In genomic region chr12:34472542-34472941, GRCm38 (mm10) we compare ENCODE assay signal across 17 mouse cellular contexts.
DNase-seq lines count a peak whose midpoint lies in the region; ATAC-seq and TF ChIP-seq lines count a peak whose summit lies in the region.
"Had no signal": no experiment of that assay in that cellular context is flagged by ENCODE, and none has a peak within 500 bp of the region (broad histone marks: within the 10 kb centered on the region; RNA-seq: fewer than 3 reads in every experiment).

No protein-coding gene starts in this region.

- DNase-seq in forebrain, postnatal 0 days, result no peak
- no peak for DNase-seq in kidney, postnatal 25 days
- DNase-seq in hindbrain, embryonic 11.5 days (ENCODE audit: low spot score), result no peak
- DNase-seq: adrenal gland, postnatal 14 days; cerebellum, adult 9-11 months; embryo, embryonic 11 days; gastrocnemius, postnatal 14 days had no signal

- H3K27ac ChIP-seq in forebrain, postnatal 0 days (ENCODE audit: low read depth, low read length), result no peak overlapping the region
- H3K27ac ChIP-seq in forebrain, embryonic 16.5 days (ENCODE audit: low read length), result no peak overlapping the region
- no peak overlapping the region for H3K27ac ChIP-seq in kidney, embryonic 16.5 days (ENCODE audit: low read length)
- H3K27ac ChIP-seq in hindbrain, embryonic 11.5 days (ENCODE audit: low read depth, low read length), result no peak overlapping the region
- H3K27ac ChIP-seq: hindbrain, embryonic 10.5 days; kidney, embryonic 15.5 days; lung, embryonic 15.5 days; midbrain, embryonic 13.5 days had no signal

- H3K4me1 ChIP-seq in forebrain, postnatal 0 days (ENCODE audit: insufficient read depth), result no peaks in the 10 kb centered on the region
- H3K4me1 ChIP-seq in forebrain, embryonic 16.5 days (replicated peaks; ENCODE audit: control insufficient read depth, insufficient read depth, low read length), result no peaks in the 10 kb centered on the region
- H3K4me1 ChIP-seq in kidney, embryonic 16.5 days (ENCODE audit: insufficient read depth, low read length), result 0 out of 2 replicates have a peak, but pooled peaks cover 2% of the 10 kb centered on the region
- H3K4me1 ChIP-seq in megakaryocyte, embryonic 14.5 days, result 0 out of 2 replicates have a peak, but pooled peaks cover 4% of the 10 kb centered on the region
- no peaks in the 10 kb centered on the region for H3K4me1 ChIP-seq in hindbrain, embryonic 11.5 days (replicated peaks; ENCODE audit: control insufficient read depth, insufficient read depth, low read length)
- H3K4me1 ChIP-seq: hindbrain, embryonic 10.5 days; midbrain, embryonic 13.5 days had no signal

- no peak overlapping the region for H3K4me3 ChIP-seq in forebrain, postnatal 0 days (ENCODE audit: low read depth, low read length)
- H3K4me3 ChIP-seq in forebrain, embryonic 16.5 days (replicated peaks; ENCODE audit: low read length), result no peak overlapping the region
- H3K4me3 ChIP-seq in kidney, embryonic 16.5 days (ENCODE audit: low read length), result no peak overlapping the region
- H3K4me3 ChIP-seq in megakaryocyte, embryonic 14.5 days (replicated peaks), result peak overlapping the region; percentile 33
- H3K4me3 ChIP-seq in hindbrain, embryonic 11.5 days (ENCODE audit: low read depth, low read length), result no peak overlapping the region
- H3K4me3 ChIP-seq: hindbrain, embryonic 10.5 days; kidney, embryonic 15.5 days; lung, embryonic 15.5 days; midbrain, embryonic 13.5 days had no signal

- no peaks in the 10 kb centered on the region for H3K9me3 ChIP-seq in forebrain, postnatal 0 days (ENCODE audit: low read length)
- H3K9me3 ChIP-seq in forebrain, embryonic 16.5 days (ENCODE audit: control insufficient read depth, low read length), result no peaks in the 10 kb centered on the region
- H3K9me3 ChIP-seq in kidney, embryonic 16.5 days (ENCODE audit: low read length), result no peaks in the 10 kb centered on the region
- no peaks in the 10 kb centered on the region for H3K9me3 ChIP-seq in megakaryocyte, embryonic 14.5 days
- no peaks in the 10 kb centered on the region for H3K9me3 ChIP-seq in hindbrain, embryonic 11.5 days (ENCODE audit: control insufficient read depth, low read length)
- H3K9me3 ChIP-seq: hindbrain, embryonic 10.5 days; kidney, embryonic 15.5 days; lung, embryonic 15.5 days; midbrain, embryonic 13.5 days had no signal

- TF ChIP-seq CTCF in forebrain, postnatal 0 days (IDR thresholded peaks at IDR 0.05; ENCODE audit: low read depth), result no peak

- H3K27me3 ChIP-seq in forebrain, postnatal 0 days (ENCODE audit: insufficient read depth, low read length), result no peaks in the 10 kb centered on the region
- H3K27me3 ChIP-seq in forebrain, embryonic 16.5 days (replicated peaks; ENCODE audit: control insufficient read depth, insufficient read depth, low read length), result no peaks in the 10 kb centered on the region
- no peaks in the 10 kb centered on the region for H3K27me3 ChIP-seq in kidney, embryonic 16.5 days (ENCODE audit: insufficient read depth, low read length)
- no peaks in the 10 kb centered on the region for H3K27me3 ChIP-seq in megakaryocyte, embryonic 14.5 days (replicated peaks)
- H3K27me3 ChIP-seq in hindbrain, embryonic 11.5 days (ENCODE audit: control insufficient read depth, insufficient read depth, low read length), result no peaks in the 10 kb centered on the region
- H3K27me3 ChIP-seq: CH12.LX; kidney, embryonic 15.5 days; lung, embryonic 15.5 days; midbrain, embryonic 13.5 days had no signal

- no peaks in the 10 kb centered on the region for H3K36me3 ChIP-seq in forebrain, postnatal 0 days (ENCODE audit: insufficient read depth)
- no peaks in the 10 kb centered on the region for H3K36me3 ChIP-seq in forebrain, embryonic 16.5 days (ENCODE audit: control insufficient read depth, insufficient read depth)
- H3K36me3 ChIP-seq in kidney, embryonic 16.5 days (ENCODE audit: insufficient read depth, low read length), result no peaks in the 10 kb centered on the region
- H3K36me3 ChIP-seq in megakaryocyte, embryonic 14.5 days (replicated peaks; ENCODE audit: low read length), result no peaks in the 10 kb centered on the region
- no peaks in the 10 kb centered on the region for H3K36me3 ChIP-seq in hindbrain, embryonic 11.5 days (ENCODE audit: control insufficient read depth, insufficient read depth, low read length)
- H3K36me3 ChIP-seq: hindbrain, embryonic 10.5 days; kidney, embryonic 15.5 days; lung, embryonic 15.5 days; midbrain, embryonic 13.5 days had no signal

- 56% methylated on average over 4 of the region's 4 CpGs for WGBS in forebrain, postnatal 0 days
- 56% methylated on average over 4 of the region's 4 CpGs for WGBS in forebrain, embryonic 16.5 days
- WGBS in kidney, embryonic 16.5 days, result 11% methylated on average over 4 of the region's 4 CpGs
- 55% methylated on average over 4 of the region's 4 CpGs for WGBS in hindbrain, embryonic 11.5 days

- no peak overlapping the region for H3K9ac ChIP-seq in forebrain, postnatal 0 days
- no peak overlapping the region for H3K9ac ChIP-seq in forebrain, embryonic 16.5 days (replicated peaks; ENCODE audit: low read depth, low read length)
- no peak overlapping the region for H3K9ac ChIP-seq in kidney, embryonic 16.5 days (replicated peaks; ENCODE audit: low read length)
- no peak overlapping the region for H3K9ac ChIP-seq in hindbrain, embryonic 11.5 days (ENCODE audit: low read depth, low read length)
- H3K9ac ChIP-seq: kidney, embryonic 15.5 days; lung, embryonic 15.5 days; midbrain, embryonic 13.5 days had no signal

- peak; percentile 32; the same call in 1 of the 2 replicates for ATAC-seq in forebrain, postnatal 0 days
- ATAC-seq in forebrain, embryonic 16.5 days, result no peak
- ATAC-seq in kidney, embryonic 16.5 days (ENCODE audit: low FRiP score, low TSS enrichment), result peak; percentile 49; the same call in 1 of the 2 replicates
- no peak for ATAC-seq in megakaryocyte, adult 5-6 weeks (ENCODE audit: poor library complexity, severe bottlenecking)
- no peak for ATAC-seq in frontal cortex, adult (ENCODE audit: low TSS enrichment)
- no peak for ATAC-seq in hindbrain, embryonic 11.5 days (ENCODE audit: low FRiP score)
- ATAC-seq: midbrain, embryonic 13.5 days had no signal

- no peak overlapping the region for H3K4me2 ChIP-seq in forebrain, postnatal 0 days (ENCODE audit: low read depth)
- H3K4me2 ChIP-seq in forebrain, embryonic 16.5 days (ENCODE audit: low read length), result no peak overlapping the region
- no peak overlapping the region for H3K4me2 ChIP-seq in kidney, embryonic 16.5 days (replicated peaks; ENCODE audit: low read depth, low read length)
- no peak overlapping the region for H3K4me2 ChIP-seq in hindbrain, embryonic 11.5 days (replicated peaks; ENCODE audit: low read depth, low read length)
- H3K4me2 ChIP-seq: kidney, embryonic 15.5 days; lung, embryonic 15.5 days; midbrain, embryonic 13.5 days had no signal

Comparison
In these comparisons a context has a peak if more than half of its experiments do, and no peak if none do; other contexts are left out.
1. ATAC-seq: peak in forebrain, postnatal 0 days (single experiment) and kidney, embryonic 16.5 days (single experiment); none in forebrain, embryonic 16.5 days (single experiment), megakaryocyte, adult 5-6 weeks (single experiment), frontal cortex, adult (single experiment) and hindbrain, embryonic 11.5 days (single experiment).